ENCODE assay signal across 29 mouse cellular contexts in the genomic region with DNA sequence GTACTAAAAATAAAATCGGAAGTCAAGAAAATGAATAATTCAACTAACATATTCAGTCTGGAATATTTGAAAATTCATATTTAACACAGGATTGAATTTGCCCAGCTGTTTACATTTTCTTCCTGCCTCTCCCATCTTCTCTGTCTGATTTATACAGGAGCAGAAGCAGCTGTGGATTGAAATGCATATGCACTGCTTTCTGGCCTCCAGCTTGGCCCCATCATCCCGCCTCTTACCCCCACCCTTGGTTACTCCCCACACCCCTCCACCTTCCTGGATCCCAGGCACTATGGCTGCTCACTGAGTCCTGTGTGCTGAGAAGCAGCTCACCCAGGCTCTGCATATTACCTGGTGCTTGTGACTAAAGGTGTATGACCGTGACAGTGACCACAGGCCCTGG. TPM values are rescaled to one million over a fixed set of nuclear protein-coding genes. Genes with fewer than 3 reads are reported as not detected.
DNase-seq lines count a peak whose midpoint lies in the region; ATAC-seq and TF ChIP-seq lines count a peak whose summit lies in the region.
"Had no signal": no experiment of that assay in that cellular context is flagged by ENCODE, and none has a peak within 500 bp of the region (broad histone marks: within the 10 kb centered on the region; RNA-seq: fewer than 3 reads in every experiment).

No protein-coding gene starts in this region.

- no peaks in the 10 kb centered on the region for H3K9me3 ChIP-seq in forebrain, embryonic 16.5 days (ENCODE audit: control insufficient read depth, low read length)
- H3K9me3 ChIP-seq in forebrain, embryonic 10.5 days, result no peaks in the 10 kb centered on the region
- H3K9me3 ChIP-seq in intestine, embryonic 14.5 days (ENCODE audit: control insufficient read depth, low read length), result no peaks in the 10 kb centered on the region
- no peaks in the 10 kb centered on the region for H3K9me3 ChIP-seq in intestine, embryonic 15.5 days
- H3K9me3 ChIP-seq in midbrain, embryonic 16.5 days (replicated peaks; ENCODE audit: control insufficient read depth, low read length, poor library complexity, severe bottlenecking), result no peaks in the 10 kb centered on the region
- no peaks in the 10 kb centered on the region for H3K9me3 ChIP-seq in midbrain, postnatal 0 days (ENCODE audit: low read length)
- H3K9me3 ChIP-seq in stomach, embryonic 16.5 days (replicated peaks; ENCODE audit: control insufficient read depth, low read length), result no peaks in the 10 kb centered on the region
- H3K9me3 ChIP-seq: embryonic facial prominence, embryonic 12.5 days; embryonic facial prominence, embryonic 15.5 days; forebrain, embryonic 12.5 days; G1E; heart, embryonic 10.5 days; heart, embryonic 13.5 days; hindbrain, embryonic 12.5 days; hindbrain, embryonic 15.5 days had no signal

- H3K4me1 ChIP-seq in forebrain, embryonic 16.5 days (replicated peaks; ENCODE audit: control insufficient read depth, insufficient read depth, low read length), result no peaks in the 10 kb centered on the region
- H3K4me1 ChIP-seq in forebrain, embryonic 10.5 days, result no peaks in the 10 kb centered on the region
- H3K4me1 ChIP-seq in intestine, embryonic 14.5 days (replicated peaks; ENCODE audit: control insufficient read depth, insufficient read depth, low read length), result no peaks in the 10 kb centered on the region
- H3K4me1 ChIP-seq in intestine, embryonic 15.5 days (replicated peaks), result no peaks in the 10 kb centered on the region
- H3K4me1 ChIP-seq in midbrain, embryonic 16.5 days (ENCODE audit: control insufficient read depth, insufficient read depth, low read length), result peaks cover 3% of the 10 kb centered on the region; the same call in 1 of the 2 replicates
- H3K4me1 ChIP-seq in midbrain, postnatal 0 days (ENCODE audit: insufficient read depth, low read length), result no peaks in the 10 kb centered on the region
- H3K4me1 ChIP-seq in stomach, embryonic 16.5 days (ENCODE audit: control insufficient read depth, insufficient read depth, low read length), result 0 out of 2 replicates have a peak, but pooled peaks cover 3% of the 10 kb centered on the region
- H3K4me1 ChIP-seq: embryonic facial prominence, embryonic 12.5 days; embryonic facial prominence, embryonic 15.5 days; forebrain, embryonic 12.5 days; hindbrain, embryonic 12.5 days; hindbrain, embryonic 15.5 days had no signal

- no peaks in the 10 kb centered on the region for H3K27me3 ChIP-seq in forebrain, embryonic 16.5 days (replicated peaks; ENCODE audit: control insufficient read depth, insufficient read depth, low read length)
- no peaks in the 10 kb centered on the region for H3K27me3 ChIP-seq in forebrain, embryonic 10.5 days (ENCODE audit: poor library complexity, severe bottlenecking)
- H3K27me3 ChIP-seq in intestine, embryonic 14.5 days (replicated peaks; ENCODE audit: control insufficient read depth, insufficient read depth, low read length), result no peaks in the 10 kb centered on the region
- H3K27me3 ChIP-seq in intestine, embryonic 15.5 days (replicated peaks), result no peaks in the 10 kb centered on the region
- H3K27me3 ChIP-seq in midbrain, embryonic 16.5 days (ENCODE audit: control insufficient read depth, insufficient read depth, low read depth, low read length), result no peaks in the 10 kb centered on the region
- H3K27me3 ChIP-seq in midbrain, postnatal 0 days (ENCODE audit: insufficient read depth, low read length), result no peaks in the 10 kb centered on the region
- H3K27me3 ChIP-seq in stomach, embryonic 16.5 days (ENCODE audit: control insufficient read depth, insufficient read depth, low read length), result no peaks in the 10 kb centered on the region
- H3K27me3 ChIP-seq: CH12.LX; embryonic facial prominence, embryonic 12.5 days; embryonic facial prominence, embryonic 15.5 days; forebrain, embryonic 12.5 days; heart, embryonic 13.5 days; hindbrain, embryonic 12.5 days; hindbrain, embryonic 15.5 days had no signal

- WGBS in forebrain, embryonic 16.5 days, result 86% methylated on average over 3 of the region's 3 CpGs
- WGBS in forebrain, embryonic 10.5 days, result 84% methylated on average over 3 of the region's 3 CpGs
- 61% methylated on average over 3 of the region's 3 CpGs for WGBS in intestine, embryonic 14.5 days
- 62% methylated on average over 3 of the region's 3 CpGs for WGBS in intestine, embryonic 15.5 days
- WGBS in midbrain, embryonic 16.5 days, result 82% methylated on average over 3 of the region's 3 CpGs
- whole genome bisulfite sequencing in midbrain, postnatal 0 days, result 74% methylated on average over 3 of the region's 3 CpGs
- 58% methylated on average over 3 of the region's 3 CpGs for WGBS in stomach, embryonic 16.5 days

- H3K9ac ChIP-seq in forebrain, embryonic 16.5 days (replicated peaks; ENCODE audit: low read depth, low read length), result no peak overlapping the region
- H3K9ac ChIP-seq in intestine, embryonic 14.5 days (ENCODE audit: low read length), result no peak overlapping the region
- no peak overlapping the region for H3K9ac ChIP-seq in intestine, embryonic 15.5 days
- no peak overlapping the region for H3K9ac ChIP-seq in midbrain, embryonic 16.5 days (ENCODE audit: low read depth, low read length)
- no peak overlapping the region for H3K9ac ChIP-seq in midbrain, postnatal 0 days (replicated peaks; ENCODE audit: low read length, poor library complexity, severe bottlenecking)
- H3K9ac ChIP-seq in stomach, embryonic 16.5 days (ENCODE audit: low read length), result no peak overlapping the region
- H3K9ac ChIP-seq: embryonic facial prominence, embryonic 12.5 days; embryonic facial prominence, embryonic 15.5 days; forebrain, embryonic 12.5 days; heart, embryonic 13.5 days; hindbrain, embryonic 12.5 days; hindbrain, embryonic 15.5 days had no signal

- H3K27ac ChIP-seq in forebrain, embryonic 16.5 days (ENCODE audit: low read length), result no peak overlapping the region
- no peak overlapping the region for H3K27ac ChIP-seq in forebrain, embryonic 10.5 days
- H3K27ac ChIP-seq in intestine, embryonic 14.5 days (ENCODE audit: low read depth), result no peak overlapping the region
- H3K27ac ChIP-seq in intestine, embryonic 15.5 days, result no peak overlapping the region
- H3K27ac ChIP-seq in midbrain, embryonic 16.5 days (ENCODE audit: low read length), result no peak overlapping the region
- H3K27ac ChIP-seq in midbrain, postnatal 0 days (ENCODE audit: low read depth, low read length), result no peak overlapping the region
- H3K27ac ChIP-seq in stomach, embryonic 16.5 days (ENCODE audit: low read length), result no peak overlapping the region
- H3K27ac ChIP-seq: embryonic facial prominence, embryonic 12.5 days; embryonic facial prominence, embryonic 15.5 days; forebrain, embryonic 12.5 days; heart, adult 2 months; heart, embryonic 10.5 days; heart, embryonic 13.5 days; hindbrain, embryonic 12.5 days; hindbrain, embryonic 15.5 days had no signal

- no peak overlapping the region for H3K4me3 ChIP-seq in forebrain, embryonic 16.5 days (replicated peaks; ENCODE audit: low read length)
- no peak overlapping the region for H3K4me3 ChIP-seq in forebrain, embryonic 10.5 days
- H3K4me3 ChIP-seq in intestine, embryonic 14.5 days (ENCODE audit: low read depth, low read length), result no peak overlapping the region
- H3K4me3 ChIP-seq in intestine, embryonic 15.5 days (replicated peaks), result no peak overlapping the region
- no peak overlapping the region for H3K4me3 ChIP-seq in midbrain, embryonic 16.5 days (ENCODE audit: low read depth, low read length)
- no peak overlapping the region for H3K4me3 ChIP-seq in midbrain, postnatal 0 days (ENCODE audit: low read depth, low read length)
- no peak overlapping the region for H3K4me3 ChIP-seq in stomach, embryonic 16.5 days (replicated peaks; ENCODE audit: low read length)
- H3K4me3 ChIP-seq: embryonic facial prominence, embryonic 12.5 days; embryonic facial prominence, embryonic 15.5 days; forebrain, embryonic 12.5 days; heart, adult 2 months; heart, embryonic 10.5 days; heart, embryonic 13.5 days; hindbrain, embryonic 12.5 days; hindbrain, embryonic 15.5 days had no signal

- peak; percentile 36 for ATAC-seq in forebrain, embryonic 16.5 days
- ATAC-seq in intestine, embryonic 14.5 days (replicated peaks; ENCODE audit: low FRiP score, low TSS enrichment, low read depth), result 0 out of 2 replicates have a peak, but pooled peaks have one; percentile 36
- no peak for ATAC-seq in intestine, embryonic 15.5 days
- ATAC-seq in midbrain, embryonic 16.5 days, result peak; percentile 39; the same call in 1 of the 2 replicates
- no peak for ATAC-seq in midbrain, postnatal 0 days (ENCODE audit: low FRiP score)
- peak; percentile 71; the same call in 1 of the 2 replicates for ATAC-seq in stomach, embryonic 16.5 days (ENCODE audit: insufficient read depth, low FRiP score)
- ATAC-seq: intestine, embryonic 16.5 days had no signal

- no peak for DNase-seq in forebrain, embryonic 10.5 days (ENCODE audit: extremely low spot score, low spot score)
- DNase-seq in intestine, embryonic 14.5 days (ENCODE audit: low spot score), result no peak
- no peak for DNase-seq in midbrain, postnatal 0 days (ENCODE audit: low spot score)
- DNase-seq: adrenal gland, adult 2 months; adrenal gland, postnatal 14 days; B cell, adult 2 months; cerebellum, adult 11 months; cerebellum, adult 2 months; cerebellum, adult 9-11 months; cerebellum, postnatal 25 days; gastrocnemius, postnatal 10 days; gastrocnemius, postnatal 36 days; heart, adult 2 months; heart, postnatal 14 days; heart, postnatal 4 days had no signal

- no peaks in the 10 kb centered on the region for H3K36me3 ChIP-seq in forebrain, embryonic 16.5 days (ENCODE audit: control insufficient read depth, insufficient read depth)
- no peaks in the 10 kb centered on the region for H3K36me3 ChIP-seq in forebrain, embryonic 10.5 days (replicated peaks)
- no peaks in the 10 kb centered on the region for H3K36me3 ChIP-seq in intestine, embryonic 14.5 days (ENCODE audit: control insufficient read depth, insufficient read depth, low read length)
- no peaks in the 10 kb centered on the region for H3K36me3 ChIP-seq in intestine, embryonic 15.5 days
- no peaks in the 10 kb centered on the region for H3K36me3 ChIP-seq in midbrain, embryonic 16.5 days (ENCODE audit: control insufficient read depth, insufficient read depth, low read length)
- H3K36me3 ChIP-seq in midbrain, postnatal 0 days (ENCODE audit: insufficient read depth, low read length), result no peaks in the 10 kb centered on the region
- H3K36me3 ChIP-seq in stomach, embryonic 16.5 days (ENCODE audit: control insufficient read depth, insufficient read depth, low read length), result no peaks in the 10 kb centered on the region
- H3K36me3 ChIP-seq: embryonic facial prominence, embryonic 12.5 days; embryonic facial prominence, embryonic 15.5 days; forebrain, embryonic 12.5 days; G1E; heart, embryonic 10.5 days; heart, embryonic 13.5 days; hindbrain, embryonic 12.5 days; hindbrain, embryonic 15.5 days had no signal

- no peak for TF ChIP-seq CTCF in midbrain, postnatal 0 days (IDR thresholded peaks at IDR 0.05)

- no peak overlapping the region for H3K4me2 ChIP-seq in forebrain, embryonic 16.5 days (ENCODE audit: low read length)
- H3K4me2 ChIP-seq in intestine, embryonic 14.5 days (ENCODE audit: low read length), result no peak overlapping the region
- H3K4me2 ChIP-seq in intestine, embryonic 15.5 days (replicated peaks), result no peak overlapping the region
- H3K4me2 ChIP-seq in midbrain, embryonic 16.5 days (ENCODE audit: low read length), result no peak overlapping the region
- no peak overlapping the region for H3K4me2 ChIP-seq in midbrain, postnatal 0 days (ENCODE audit: low read depth, low read length, poor library complexity, severe bottlenecking)
- no peak overlapping the region for H3K4me2 ChIP-seq in stomach, embryonic 16.5 days (ENCODE audit: low read depth, low read length)
- H3K4me2 ChIP-seq: embryonic facial prominence, embryonic 12.5 days; embryonic facial prominence, embryonic 15.5 days; forebrain, embryonic 12.5 days; heart, embryonic 13.5 days; hindbrain, embryonic 12.5 days; hindbrain, embryonic 15.5 days had no signal

RNA-seq across cellular contexts. Expression of a gene that starts 13.2 kb away (rescaled TPM):
- polyA plus RNA-seq in forebrain, embryonic 16.5 days (2015; fragmentation: Nextera tagmentation; extraction: Ambion mirVana), result 98.7 and 113 TPM in 2 replicates
- 25.3 and 25.7 TPM in 2 replicates for polyA plus RNA-seq in forebrain, embryonic 10.5 days (2016; fragmentation: Nextera tagmentation; extraction: Ambion mirVana)
- polyA plus RNA-seq in intestine, embryonic 14.5 days (2014; fragmentation: Nextera tagmentation; extraction: Ambion mirVana), result 20.9 and 24.2 TPM in 2 replicates
- polyA plus RNA-seq in intestine, embryonic 15.5 days (2015; fragmentation: Nextera tagmentation; extraction: Ambion mirVana), result 17.8 and 18.4 TPM in 2 replicates
- 96.3 and 101 TPM in 2 replicates for polyA plus RNA-seq in midbrain, embryonic 16.5 days (2015; fragmentation: Nextera tagmentation; extraction: Ambion mirVana)
- 156 and 165 TPM in 2 replicates for total RNA-seq in midbrain, postnatal 0 days (2014; rRNA removed)
- 97.8 and 99.4 TPM in 2 replicates for polyA plus RNA-seq in midbrain, postnatal 0 days (2015; fragmentation: Nextera tagmentation; extraction: Ambion mirVana)
- polyA plus RNA-seq in stomach, embryonic 16.5 days (2015; fragmentation: Nextera tagmentation; extraction: Ambion mirVana), result 31.1 and 33.7 TPM in 2 replicates
- polyA plus RNA-seq: G1E had no signal

Comparison
In these comparisons a context has a peak if more than half of its experiments do, and no peak if none do; other contexts are left out.
1. ATAC-seq: peak in forebrain, embryonic 16.5 days (single experiment), intestine, embryonic 14.5 days (single experiment), midbrain, embryonic 16.5 days (single experiment) and stomach, embryonic 16.5 days (single experiment); none in intestine, embryonic 15.5 days (single experiment) and midbrain, postnatal 0 days (single experiment).